Mouse (Mus musculus): Measurements from ENCODE around the gene Fars2. TPM values are rescaled to one million over a fixed set of nuclear protein-coding genes. Genes with fewer than 3 reads are reported as not detected.
A peak's percentile ranks its signal among the peaks of the same experiment; 100 is the strongest.

Fars2 gene
- total RNA-seq, 2 experiments from 2014 or later: 34.6 to 35.7 TPM

- DNase-seq (ENCODE audit: low spot score in 2 of 2): no peak
- intact Hi-C loops (cut with DNase I): no loop called here
Observed at GRCm38 (mm10) chr13:36486756-36487155, 369.5 kb downstream of the Fars2 start.

- DNase-seq (ENCODE audit: low spot score in 2 of 2): no peak
- intact Hi-C loops (cut with DNase I): no loop called here
Observed at GRCm38 (mm10) chr13:36489365-36489764, 372.2 kb downstream of the Fars2 start.

GRCm38 (mm10) chr13:36490612-36491011, 373.4 kb downstream of the Fars2 start:
- DNase-seq (ENCODE audit: low spot score in 2 of 2): peak in 1 of 2 experiments; percentile 40
- intact Hi-C loops (cut with DNase I): loop anchor here (10.0 kb wide), 1 partner anchor 206 kb away; no protein-coding TSS in a partner anchor

GRCm38 (mm10) chr13:36492397-36492796, 375.2 kb downstream of the Fars2 start:
- intact Hi-C loops (cut with DNase I): loop anchor here (10.0 kb wide), 1 partner anchor 208 kb away; no protein-coding TSS in a partner anchor
- peak; percentile 18 to 34 for DNase-seq (ENCODE audit: low spot score in 2 of 2)

- DNase-seq (ENCODE audit: low spot score in 2 of 2): peak in 1 of 2 experiments; percentile 16
- intact Hi-C loops (cut with DNase I): loop anchor here (10.0 kb wide), 1 partner anchor 208 kb away; no protein-coding TSS in a partner anchor
Observed at GRCm38 (mm10) chr13:36493294-36493693, 376.1 kb downstream of the Fars2 start.

- DNase-seq (ENCODE audit: low spot score in 2 of 2): peak; percentile 20 to 36
- intact Hi-C loops (cut with DNase I): loop anchor here (10.0 kb wide), 1 partner anchor 209 kb away; no protein-coding TSS in a partner anchor
Observed at GRCm38 (mm10) chr13:36493762-36494161, 376.6 kb downstream of the Fars2 start.

- DNase-seq (ENCODE audit: low spot score in 2 of 2): no peak
- intact Hi-C loops (cut with DNase I): loop anchor here (10.0 kb wide), 1 partner anchor 211 kb away; no protein-coding TSS in a partner anchor
Observed at GRCm38 (mm10) chr13:36495980-36496379, 378.8 kb downstream of the Fars2 start.

GRCm38 (mm10) chr13:36497346-36497745, 380.1 kb downstream of the Fars2 start:
- intact Hi-C loops (cut with DNase I): loop anchor here (10.0 kb wide), 1 partner anchor 213 kb away; no protein-coding TSS in a partner anchor
- DNase-seq (ENCODE audit: low spot score in 2 of 2): no peak

- DNase-seq (ENCODE audit: low spot score in 2 of 2): no peak
- intact Hi-C loops (cut with DNase I): loop anchor here (5.0 kb wide), 1 partner anchor 227 kb away; no protein-coding TSS in a partner anchor
Observed at GRCm38 (mm10) chr13:36500370-36500905, 383.2 kb downstream of the Fars2 start.

GRCm38 (mm10) chr13:36503551-36503950, 386.3 kb downstream of the Fars2 start:
- intact Hi-C loops (cut with DNase I): loop anchor here (5.0 kb wide), 1 partner anchor 224 kb away; no protein-coding TSS in a partner anchor
- DNase-seq (ENCODE audit: low spot score in 2 of 2): peak; percentile 47 to 54

- peak; percentile 47 to 52 for DNase-seq (ENCODE audit: low spot score in 2 of 2)
- intact Hi-C loops (cut with DNase I): loop anchor here (5.0 kb wide), 1 partner anchor 223 kb away; no protein-coding TSS in a partner anchor
Observed at GRCm38 (mm10) chr13:36503991-36504390, 386.8 kb downstream of the Fars2 start.

- intact Hi-C loops (cut with DNase I): loop anchor here (5.0 kb wide), 1 partner anchor 42 kb away; no protein-coding TSS in a partner anchor
- peak; percentile 24 to 36 for DNase-seq (ENCODE audit: low spot score in 2 of 2)
Observed at GRCm38 (mm10) chr13:36505730-36506129, 388.5 kb downstream of the Fars2 start.

- DNase-seq (ENCODE audit: low spot score in 2 of 2): peak; percentile 62 to 77
- intact Hi-C loops (cut with DNase I): loop anchor here (5.0 kb wide), 1 partner anchor 41 kb away; no protein-coding TSS in a partner anchor
Observed at GRCm38 (mm10) chr13:36506315-36506714, 389.1 kb downstream of the Fars2 start.

- intact Hi-C loops (cut with DNase I): no loop called here
- DNase-seq (ENCODE audit: low spot score in 2 of 2): no peak
Observed at GRCm38 (mm10) chr13:36510161-36510560, 392.9 kb downstream of the Fars2 start.

- no peak for DNase-seq (ENCODE audit: low spot score in 2 of 2)
- intact Hi-C loops (cut with DNase I): no loop called here
Observed at GRCm38 (mm10) chr13:36513126-36513525, 395.9 kb downstream of the Fars2 start.

GRCm38 (mm10) chr13:36518144-36518571, 400.9 kb downstream of the Fars2 start:
- intact Hi-C loops (cut with DNase I): no loop called here
- no peak for DNase-seq (ENCODE audit: low spot score in 2 of 2)

- DNase-seq (ENCODE audit: low spot score in 2 of 2): no peak
Observed at GRCm38 (mm10) chr13:36527761-36528160, 410.5 kb downstream of the Fars2 start.

GRCm38 (mm10) chr13:36528223-36528895, 411.1 kb downstream of the Fars2 start:
- peak; percentile 58 to 61 for DNase-seq (ENCODE audit: low spot score in 2 of 2)
- intact Hi-C loops (cut with DNase I): no loop called here

More at GRCm38 (mm10) chr13:36527761-36528160, 410.5 kb downstream of the Fars2 start:
- intact Hi-C loops (cut with DNase I): no loop called here

GRCm38 (mm10) chr13:36529467-36530039, 412.3 kb downstream of the Fars2 start:
- intact Hi-C loops (cut with DNase I): loop anchor here (5.0 kb wide), 1 partner anchor 48 kb away; no protein-coding TSS in a partner anchor

GRCm38 (mm10) chr13:36530852-36531251, 413.6 kb downstream of the Fars2 start:
- intact Hi-C loops (cut with DNase I): loop anchor here (5.0 kb wide), 1 partner anchor 46 kb away; no protein-coding TSS in a partner anchor
- no peak for DNase-seq (ENCODE audit: low spot score in 2 of 2)

More at GRCm38 (mm10) chr13:36529467-36530039, 412.3 kb downstream of the Fars2 start:
- no peak for DNase-seq (ENCODE audit: low spot score in 2 of 2)
